Mouse (Mus musculus): ENCODE data around the gene Wnk2.

Gene Wnk2

GRCm38 (mm10) chr13:49143323-49143722 lies 4.5 kb downstream of the Wnk2 start:
- 68% methylated on average over 7 of the region's 7 CpGs for WGBS

GRCm38 (mm10) chr13:49142396-49142795 lies 5.4 kb downstream of the Wnk2 start:
- 95% methylated on average over 5 of the region's 5 CpGs for WGBS

GRCm38 (mm10) chr13:49140567-49140966 lies 7.2 kb downstream of the Wnk2 start:
- 55% methylated on average over 4 of the region's 4 CpGs for WGBS

GRCm38 (mm10) chr13:49134491-49134890 lies 13.3 kb downstream of the Wnk2 start:
- 79% methylated on average over 11 of the region's 11 CpGs for WGBS

- 68% methylated on average over 4 of the region's 4 CpGs for WGBS
Observed at GRCm38 (mm10) chr13:49133125-49133524, 14.7 kb downstream of the Wnk2 start.

GRCm38 (mm10) chr13:49131946-49132687 lies 15.7 kb downstream of the Wnk2 start:
- 53% methylated on average over 7 of the region's 7 CpGs for WGBS

DNA sequence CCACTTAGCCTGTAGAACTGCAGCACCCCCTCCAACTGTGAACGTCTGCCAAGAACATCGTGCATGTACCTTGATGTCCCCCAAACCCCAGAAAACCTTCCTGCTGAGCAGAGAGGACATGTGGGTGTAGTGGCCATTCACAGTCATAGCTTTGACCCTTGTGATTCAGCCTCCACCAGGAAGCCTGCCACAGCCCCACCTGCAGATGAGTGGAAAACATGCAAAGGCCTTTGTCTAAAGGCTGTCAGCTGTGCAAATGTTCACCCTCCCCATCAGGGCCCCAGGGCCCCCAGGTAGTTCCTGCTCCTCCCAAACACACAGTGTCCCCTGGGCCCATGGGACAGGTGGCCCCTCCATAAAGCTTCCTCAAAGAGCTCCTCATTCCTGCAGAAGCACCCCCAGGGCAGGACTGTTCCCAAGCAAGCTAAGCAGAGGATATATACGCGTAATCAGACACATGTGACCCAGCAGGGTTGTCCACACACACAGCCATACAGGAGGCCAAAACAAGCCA lies 16.4 kb downstream of the Wnk2 start:
- 58% methylated on average over 4 of the region's 4 CpGs for WGBS

GRCm38 (mm10) chr13:49129845-49130244 lies 18.0 kb downstream of the Wnk2 start:
- 10% methylated on average over 4 of the region's 4 CpGs for WGBS

DNA sequence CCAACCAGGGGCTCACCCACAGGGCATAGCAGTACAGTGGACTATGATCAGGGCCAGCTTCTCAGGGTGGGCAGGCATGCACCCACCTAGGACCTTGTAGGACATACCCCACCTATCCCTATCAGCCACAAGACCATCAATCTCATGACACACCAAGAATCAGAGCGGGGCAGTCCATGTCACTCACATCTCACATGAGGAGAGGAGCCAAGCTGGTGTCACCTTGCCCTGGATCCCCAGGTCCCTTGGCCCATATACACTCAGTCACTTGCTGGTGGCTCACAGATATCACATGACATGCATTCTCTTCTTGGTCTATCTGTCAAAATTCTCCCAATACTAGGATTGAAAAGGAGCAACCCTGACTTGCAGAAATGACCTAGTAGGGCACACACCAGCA lies 18.7 kb downstream of the Wnk2 start:
- 96% methylated on average over 1 of the region's 1 CpGs for WGBS

DNA sequence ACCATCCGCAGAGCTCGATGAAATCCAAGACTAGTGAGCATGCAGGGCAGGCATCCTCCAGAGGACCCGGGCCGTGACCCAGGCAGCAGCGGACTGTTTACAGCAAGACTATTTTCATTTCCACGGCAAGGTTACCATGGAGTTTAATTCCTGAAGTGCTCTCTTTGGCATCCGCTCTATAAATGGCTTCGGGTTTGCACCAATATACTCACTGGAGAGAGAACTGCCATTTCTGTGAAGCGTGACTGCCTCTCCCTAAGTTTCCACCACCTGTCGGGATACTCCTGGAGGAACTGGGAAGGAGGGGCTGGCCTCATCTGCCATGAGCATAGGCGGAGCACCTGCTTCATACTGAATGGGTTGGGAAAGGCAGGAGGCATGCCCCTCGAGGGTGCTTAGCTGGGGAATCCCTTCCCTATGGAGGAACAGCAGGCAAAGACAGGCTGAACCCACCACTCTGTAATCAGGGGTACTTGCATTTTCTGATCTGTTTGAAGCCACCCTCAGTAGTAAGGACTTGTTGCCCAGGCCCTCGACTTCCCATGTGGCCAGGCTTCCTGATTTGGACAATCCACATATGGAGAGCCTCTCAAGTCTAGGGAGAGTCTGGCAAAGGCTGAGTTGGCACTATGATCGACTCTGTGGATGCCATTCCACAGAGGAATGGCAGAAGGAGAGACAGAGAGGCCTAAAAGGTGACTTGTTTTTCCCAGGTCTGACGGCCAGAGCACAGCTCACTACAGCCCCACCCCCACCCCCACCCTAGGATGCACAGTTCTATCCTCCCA lies 19.8 kb downstream of the Wnk2 start:
- 16% methylated on average over 15 of the region's 15 CpGs for WGBS

DNA sequence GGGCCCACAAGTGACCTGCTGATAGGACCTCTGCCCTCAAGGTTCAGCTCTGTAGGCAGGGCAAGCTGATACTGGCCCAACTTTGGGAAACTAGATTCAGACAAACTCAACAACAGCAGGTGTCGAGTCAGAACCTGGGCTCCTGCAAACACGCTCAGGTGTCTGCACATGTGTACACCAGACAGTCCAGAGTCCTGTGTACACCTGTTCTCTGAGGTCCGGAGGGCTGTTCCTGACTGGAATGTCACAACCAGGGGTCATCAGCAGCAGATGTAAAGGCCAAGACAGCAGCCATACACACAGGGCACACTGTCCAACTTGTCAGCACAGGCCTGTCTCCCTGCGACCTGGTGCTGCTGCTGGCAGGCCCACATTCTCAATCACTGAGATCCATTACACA lies 25.7 kb downstream of the Wnk2 start:
- 84% methylated on average over 4 of the region's 4 CpGs for WGBS

DNA sequence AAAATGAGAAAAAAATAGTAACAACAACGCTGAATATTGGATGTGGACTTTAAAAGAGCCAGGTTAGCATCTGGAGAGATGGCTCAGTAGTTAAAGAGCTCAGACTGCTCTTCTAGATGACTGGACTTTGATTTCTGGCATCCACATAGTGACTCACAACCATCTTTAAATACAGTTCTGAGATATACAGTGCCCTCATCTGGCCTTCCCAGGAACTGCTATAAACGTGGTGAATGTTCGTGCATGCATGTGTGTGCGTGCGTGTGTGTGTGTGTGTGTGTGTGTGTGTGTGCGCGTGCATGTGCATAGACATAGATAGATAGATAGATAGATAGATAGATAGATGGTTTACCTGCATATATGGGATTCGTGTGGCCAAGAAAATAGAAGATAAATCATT lies 30.3 kb downstream of the Wnk2 start:
- WGBS = 88% methylated on average over 8 of the region's 8 CpGs

DNA sequence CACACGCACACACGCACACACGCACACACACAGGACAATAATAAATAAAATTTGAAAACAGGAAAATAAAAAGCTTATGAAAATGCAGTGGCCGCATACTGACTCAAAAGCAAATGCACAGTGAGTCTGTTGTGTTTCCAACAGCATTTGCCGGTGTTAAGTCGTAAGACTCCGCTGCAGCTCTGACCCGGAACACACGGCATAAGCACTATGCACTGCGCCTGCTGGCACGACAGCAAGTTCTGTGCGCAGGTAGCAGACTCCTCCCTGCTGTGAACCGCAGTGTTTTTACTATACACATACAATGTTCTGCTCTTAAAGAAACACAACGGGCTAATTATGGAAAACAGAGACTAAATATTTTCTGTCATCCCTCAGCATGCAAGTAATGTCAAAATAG lies 32.9 kb downstream of the Wnk2 start:
- WGBS = 52% methylated on average over 14 of the region's 14 CpGs

DNA sequence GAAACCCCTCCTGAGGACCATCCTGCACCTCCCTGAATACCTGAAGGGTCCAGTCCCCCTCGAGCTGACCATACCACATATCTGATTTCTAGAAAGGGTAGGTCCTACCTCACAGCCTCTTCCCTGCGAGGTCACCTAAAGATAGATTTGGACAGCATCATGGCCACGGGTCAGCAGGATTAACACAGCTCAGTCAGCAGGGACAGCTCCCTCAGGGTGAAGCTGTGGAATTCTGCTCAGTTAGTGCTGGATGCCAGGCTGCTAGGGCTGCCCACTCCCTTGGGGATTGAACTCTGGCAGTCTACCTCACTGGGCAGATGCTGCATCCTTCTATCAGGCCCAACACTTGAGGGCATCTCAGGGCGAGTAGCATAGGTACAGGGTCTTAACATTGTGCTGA lies 33.7 kb downstream of the Wnk2 start:
- WGBS = 71% methylated on average over 4 of the region's 4 CpGs

DNA sequence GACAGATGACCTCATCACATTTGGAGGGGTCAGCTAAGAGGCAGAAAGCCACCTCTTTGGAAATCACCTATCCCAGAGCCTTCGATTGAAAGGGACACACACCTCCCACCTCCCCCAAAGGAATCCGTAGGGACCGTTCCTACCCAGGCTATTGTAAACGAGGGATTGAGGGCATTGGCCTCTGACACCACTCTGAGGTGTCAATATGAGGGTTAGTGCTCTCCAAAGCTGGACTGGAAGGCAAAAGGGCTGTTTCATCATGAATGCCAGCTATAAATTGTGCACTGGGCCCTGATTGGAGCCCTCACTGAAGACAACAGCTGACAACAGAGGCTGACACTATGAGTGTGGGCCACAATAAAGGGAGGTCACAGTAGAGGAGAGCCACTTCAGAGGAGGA lies 34.5 kb downstream of the Wnk2 start:
- WGBS = 78% methylated on average over 4 of the region's 4 CpGs

DNA sequence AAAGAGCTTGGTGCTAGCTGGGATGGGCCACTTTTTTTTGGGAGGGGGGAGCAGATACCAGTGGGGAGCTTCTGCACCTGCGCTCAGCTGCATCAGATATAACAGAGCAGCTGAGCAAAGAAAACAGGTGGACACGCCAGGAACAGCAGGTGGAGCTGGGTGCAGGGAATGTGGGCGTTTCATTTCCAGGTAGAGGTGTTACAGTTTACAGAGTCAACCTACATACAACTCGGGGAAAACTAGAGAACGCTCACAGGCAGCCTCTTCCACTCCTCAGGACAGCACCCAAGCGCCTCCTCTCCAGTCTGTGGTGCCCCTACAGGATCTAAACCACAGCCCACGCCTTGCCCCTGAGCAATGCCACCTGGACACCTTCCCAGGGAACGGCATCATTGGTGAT lies 35.2 kb downstream of the Wnk2 start:
- WGBS = 86% methylated on average over 8 of the region's 8 CpGs

GRCm38 (mm10) chr13:49109665-49110064 lies 38.1 kb downstream of the Wnk2 start:
- 62% methylated on average over 3 of the region's 3 CpGs for WGBS

- WGBS = 61% methylated on average over 8 of the region's 8 CpGs
Observed at GRCm38 (mm10) chr13:49108119-49108846, 39.5 kb downstream of the Wnk2 start.

DNA sequence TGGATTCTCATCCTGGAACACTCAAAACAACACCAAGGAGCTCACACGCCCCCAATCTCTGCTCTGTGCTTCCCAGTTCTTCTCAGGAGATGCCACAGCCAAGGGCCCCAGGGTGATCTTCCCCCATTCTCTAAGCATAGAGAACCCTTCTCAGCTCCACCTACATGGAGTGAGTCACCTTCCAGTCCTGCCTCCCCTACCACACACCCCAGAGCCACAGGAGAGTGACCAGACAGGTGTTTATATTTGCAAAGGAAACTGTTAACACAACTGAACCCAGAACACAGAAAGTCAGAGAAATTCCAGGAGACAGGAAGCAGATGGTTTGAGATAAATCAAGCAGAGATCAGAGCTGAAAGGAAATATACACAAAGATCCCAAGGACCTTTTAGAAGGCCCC lies 43.9 kb downstream of the Wnk2 start:
- 45% methylated on average over 1 of the region's 1 CpGs for WGBS

DNA sequence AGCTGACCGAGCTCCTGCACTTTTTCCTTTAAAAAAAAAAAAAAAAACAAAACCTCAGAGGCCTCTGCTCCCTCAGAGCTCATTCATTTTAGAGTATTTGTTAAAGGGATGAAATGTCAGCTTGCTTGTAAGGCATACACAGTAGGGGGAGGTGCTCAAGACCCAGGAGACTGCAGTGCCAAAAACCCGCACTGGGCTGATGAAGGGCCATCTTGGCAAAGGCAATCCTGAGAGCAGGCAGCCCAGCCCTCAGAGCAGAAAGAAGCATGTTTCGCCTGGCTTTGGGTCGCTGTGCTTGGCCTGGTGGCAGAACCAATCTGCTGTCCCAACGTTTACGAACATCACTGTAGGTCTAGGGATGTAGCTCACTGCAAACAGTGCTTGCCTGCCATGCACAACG lies 44.6 kb downstream of the Wnk2 start:
- WGBS = 55% methylated on average over 7 of the region's 7 CpGs

GRCm38 (mm10) chr13:49100417-49100816 lies 47.4 kb downstream of the Wnk2 start:
- WGBS = 27% methylated on average over 1 of the region's 1 CpGs

- 87% methylated on average over 4 of the region's 4 CpGs for WGBS
Observed at GRCm38 (mm10) chr13:49096826-49097225, 51.0 kb downstream of the Wnk2 start.

All from cerebral cortex, adult 2 months (tissue).